Mouse (Mus musculus): Measurements from ENCODE around the gene Gpsm1. TPM values are rescaled to one million over a fixed set of nuclear protein-coding genes. Genes with fewer than 3 reads are reported as not detected.
"Not testable (repeated sequence)": the region's sequence is repeated elsewhere in the genome, so short reads cannot be mapped to it uniquely, and the experiment has no call there.

The Gpsm1 gene
- polyA plus RNA-seq, 1 experiment from 2014 or later: 114 TPM

GRCm38 (mm10) chr2:26362991-26363390 is 47.7 kb downstream of the Gpsm1 start:
- no peak overlapping the region for H3K9ac ChIP-seq
- H3K36me3 ChIP-seq: peaks cover 60% of the 10 kb centered on the region
- H3K4me2 ChIP-seq: no peak overlapping the region
- H3K4me1 ChIP-seq (replicated peaks): no peaks in the 10 kb centered on the region
- no peak overlapping the region for H3K4me3 ChIP-seq
- no peaks in the 10 kb centered on the region for H3K27me3 ChIP-seq
- no peak overlapping the region for H3K27ac ChIP-seq (replicated peaks)
- 81% methylated on average over 5 of the region's 5 CpGs for WGBS
- no peak for ATAC-seq (ENCODE audit: low read depth)
- no peaks in the 10 kb centered on the region for H3K9me3 ChIP-seq

GRCm38 (mm10) chr2:26363481-26363880 is 48.2 kb downstream of the Gpsm1 start:
- no peak for ATAC-seq (ENCODE audit: low read depth)
- Histone ChIP-seq H3K9ac (no peak overlapping the region), H3K27me3 (no peaks in the 10 kb centered on the region), H3K9me3 (no peaks in the 10 kb centered on the region), H3K4me3 (no peak overlapping the region), H3K36me3 (peaks cover 65% of the 10 kb centered on the region), H3K4me1 (replicated peaks) (no peaks in the 10 kb centered on the region), H3K4me2 (no peak overlapping the region), H3K27ac (replicated peaks) (no peak overlapping the region)
- WGBS: 86% methylated on average over 5 of the region's 5 CpGs

- no peaks in the 10 kb centered on the region for H3K27me3 ChIP-seq
- no peaks in the 10 kb centered on the region for H3K9me3 ChIP-seq
- H3K4me3 ChIP-seq: no peak overlapping the region
- no peak overlapping the region for H3K4me2 ChIP-seq
- H3K36me3 ChIP-seq: peaks cover 80% of the 10 kb centered on the region
- WGBS: 86% methylated on average over 10 of the region's 10 CpGs
- ATAC-seq (ENCODE audit: low read depth): no peak
- H3K9ac ChIP-seq: no peak overlapping the region
- H3K27ac ChIP-seq (replicated peaks): no peak overlapping the region
- no peaks in the 10 kb centered on the region for H3K4me1 ChIP-seq (replicated peaks)
Measured at GRCm38 (mm10) chr2:26364738-26365465, 49.6 kb downstream of the Gpsm1 start.

- Histone ChIP-seq H3K36me3 (peaks cover 100% of the 10 kb centered on the region), H3K9ac (no peak overlapping the region), H3K27ac (replicated peaks) (no peak overlapping the region), H3K4me1 (replicated peaks) (no peaks in the 10 kb centered on the region), H3K4me3 (no peak overlapping the region), H3K27me3 (no peaks in the 10 kb centered on the region), H3K4me2 (no peak overlapping the region), H3K9me3 (no peaks in the 10 kb centered on the region)
- 93% methylated on average over 6 of the region's 6 CpGs for WGBS
- ATAC-seq (ENCODE audit: low read depth): no peak
Measured at GRCm38 (mm10) chr2:26367911-26368310, 52.6 kb downstream of the Gpsm1 start.

GRCm38 (mm10) chr2:26368572-26368971 is 53.3 kb downstream of the Gpsm1 start:
- peaks cover 100% of the 10 kb centered on the region for H3K36me3 ChIP-seq
- ATAC-seq (ENCODE audit: low read depth): no peak
- no peaks in the 10 kb centered on the region for H3K4me1 ChIP-seq (replicated peaks)
- no peaks in the 10 kb centered on the region for H3K27me3 ChIP-seq
- WGBS: 90% methylated on average over 1 of the region's 1 CpGs
- no peak overlapping the region for H3K27ac ChIP-seq (replicated peaks)
- no peak overlapping the region for H3K4me2 ChIP-seq
- H3K4me3 ChIP-seq: no peak overlapping the region
- H3K9me3 ChIP-seq: no peaks in the 10 kb centered on the region
- H3K9ac ChIP-seq: no peak overlapping the region

GRCm38 (mm10) chr2:26372396-26372795 is 57.1 kb downstream of the Gpsm1 start:
- Histone ChIP-seq H3K9ac (no peak overlapping the region), H3K36me3 (peaks cover 100% of the 10 kb centered on the region), H3K4me3 (no peak overlapping the region), H3K4me1 (replicated peaks) (no peaks in the 10 kb centered on the region), H3K9me3 (no peaks in the 10 kb centered on the region), H3K27ac (replicated peaks) (no peak overlapping the region), H3K4me2 (no peak overlapping the region), H3K27me3 (no peaks in the 10 kb centered on the region)
- 97% methylated on average over 8 of the region's 8 CpGs for WGBS
- ATAC-seq (ENCODE audit: low read depth): no peak

GRCm38 (mm10) chr2:26380131-26380771 is 64.9 kb downstream of the Gpsm1 start, which contains the start of gene Snapc4:
Gene Snapc4, minus strand, starts transcription at chr2:26380653.
- H3K9me3 ChIP-seq: no peaks in the 10 kb centered on the region
- no peaks in the 10 kb centered on the region for H3K27me3 ChIP-seq
- ATAC-seq (ENCODE audit: low read depth): peak; percentile 98
- peaks cover 73% of the 10 kb centered on the region for H3K36me3 ChIP-seq
- peak within 1 kb of the TSS; percentile 49; the same call in 1 of the 2 replicates for H3K27ac ChIP-seq (replicated peaks)
- H3K4me3 ChIP-seq: peak within 1 kb of the TSS; percentile 83
- peak within 1 kb of the TSS; percentile 92 for H3K4me2 ChIP-seq
- under 1% methylated on average over 38 of the region's 38 CpGs for WGBS
- H3K4me1 ChIP-seq (replicated peaks): peaks cover 24% of the 10 kb centered on the region
- H3K9ac ChIP-seq: peak within 1 kb of the TSS; percentile 81

- peak overlapping the region; percentile 83 for H3K4me3 ChIP-seq
- H3K4me1 ChIP-seq (replicated peaks): peaks cover 24% of the 10 kb centered on the region
- not testable (repeated sequence) for H3K27me3 ChIP-seq, H3K9me3 ChIP-seq
- peaks cover 73% of the 10 kb centered on the region for H3K36me3 ChIP-seq
- WGBS: 34% methylated on average over 6 of the region's 6 CpGs
- 0 out of 2 replicates have a peak, but pooled peaks have one; percentile 37 for ATAC-seq (ENCODE audit: low read depth)
- peak overlapping the region; percentile 81 for H3K9ac ChIP-seq
- H3K4me2 ChIP-seq: peak overlapping the region; percentile 92
- H3K27ac ChIP-seq (replicated peaks): peak overlapping the region; percentile 18; the same call in 1 of the 2 replicates
Measured at GRCm38 (mm10) chr2:26380871-26381270, 65.6 kb downstream of the Gpsm1 start.

- WGBS: 90% methylated on average over 3 of the region's 3 CpGs
Measured at GRCm38 (mm10) chr2:26387713-26388112, 72.4 kb downstream of the Gpsm1 start.

GRCm38 (mm10) chr2:26388682-26389153 is 73.4 kb downstream of the Gpsm1 start:
- Histone ChIP-seq H3K9me3 (no peaks in the 10 kb centered on the region), H3K9ac (peak overlapping the region; percentile 93), H3K27ac (replicated peaks) (peak overlapping the region; percentile 75), H3K4me1 (replicated peaks) (peaks cover 26% of the 10 kb centered on the region), H3K27me3 (no peaks in the 10 kb centered on the region), H3K4me3 (peak overlapping the region; percentile 91), H3K4me2 (peak overlapping the region; percentile 99), H3K36me3 (peaks cover 76% of the 10 kb centered on the region)
- ATAC-seq (ENCODE audit: low read depth): peak; percentile 60
- WGBS: 1% methylated on average over 45 of the region's 45 CpGs

More at GRCm38 (mm10) chr2:26387713-26388112, 72.4 kb downstream of the Gpsm1 start:
- Histone ChIP-seq H3K9ac (peak overlapping the region; percentile 93), H3K9me3 (no peaks in the 10 kb centered on the region), H3K36me3 (peaks cover 76% of the 10 kb centered on the region), H3K4me1 (replicated peaks) (peaks cover 26% of the 10 kb centered on the region), H3K27me3 (no peaks in the 10 kb centered on the region), H3K4me3 (peak overlapping the region; percentile 91), H3K4me2 (peak overlapping the region; percentile 99), H3K27ac (replicated peaks) (no peak overlapping the region)
- no peak for ATAC-seq (ENCODE audit: low read depth)

- H3K4me1 ChIP-seq (replicated peaks): peaks cover 26% of the 10 kb centered on the region
- H3K4me3 ChIP-seq: peak within 1 kb of the TSS; percentile 91
- H3K36me3 ChIP-seq: peaks cover 76% of the 10 kb centered on the region
- H3K4me2 ChIP-seq: peak within 1 kb of the TSS; percentile 99
- under 1% methylated on average over 56 of the region's 60 CpGs for WGBS
- no peaks in the 10 kb centered on the region for H3K9me3 ChIP-seq
- H3K27me3 ChIP-seq: no peaks in the 10 kb centered on the region
- peak within 1 kb of the TSS; percentile 93 for H3K9ac ChIP-seq
- ATAC-seq (ENCODE audit: low read depth): peak; percentile 94
- peak within 1 kb of the TSS; percentile 75 for H3K27ac ChIP-seq (replicated peaks)
Measured at GRCm38 (mm10) chr2:26389154-26389690, 73.9 kb downstream of the Gpsm1 start, which contains the start of the genes Entr1 and Pmpca. Gene Entr1, minus strand, starts transcription at chr2:26389316. Gene Pmpca, plus strand, starts transcription at chr2:26389339.

- Histone ChIP-seq H3K9me3 (no peaks in the 10 kb centered on the region), H3K9ac (0 out of 2 replicates have a peak overlapping the region, but pooled peaks have one; percentile 12), H3K36me3 (peaks cover 76% of the 10 kb centered on the region), H3K27me3 (no peaks in the 10 kb centered on the region), H3K4me3 (no peak overlapping the region), H3K4me2 (no peak overlapping the region; the same call in 1 of the 2 replicates), H3K4me1 (replicated peaks) (peaks cover 26% of the 10 kb centered on the region), H3K27ac (replicated peaks) (no peak overlapping the region)
- ATAC-seq (ENCODE audit: low read depth): no peak
- 92% methylated on average over 3 of the region's 3 CpGs for WGBS
Measured at GRCm38 (mm10) chr2:26390954-26391353, 75.6 kb downstream of the Gpsm1 start.
